Mouse (Mus musculus) testis, adult 2 months (tissue): Measurements from ENCODE around the gene Nectin1. TPM values are rescaled to one million over a fixed set of nuclear protein-coding genes. Genes with fewer than 3 reads are reported as not detected.

Experiments used
- H3K27ac ChIP-seq: fragments of 200-500 bp; 2 replicates; pipeline ENCODE4 v1.5.1; 2012; ENCODE audit warnings: low read depth, low read length; ENCODE audit not compliant: control insufficient read depth, insufficient read depth
- H3K27me3 ChIP-seq: fragments of 200-500 bp; 2 replicates; pipeline ENCODE4 v1.6.1; 2012; ENCODE audit warnings: mild to moderate bottlenecking, low read length, moderate library complexity; ENCODE audit not compliant: control insufficient read depth, insufficient read depth
- H3K36me3 ChIP-seq: fragments of 200-500 bp; 2 replicates; pipeline ENCODE4 v1.6.1; 2012; ENCODE audit warnings: mild to moderate bottlenecking, low read length; ENCODE audit not compliant: control insufficient read depth, insufficient read depth
- H3K4me1 ChIP-seq: fragments of 200-500 bp; 2 replicates; pipeline ENCODE4 v1.6.1; 2012; ENCODE audit warnings: low read length; ENCODE audit not compliant: control insufficient read depth, insufficient read depth
- H3K4me3 ChIP-seq: fragments of 200-500 bp; 2 replicates; pipeline ENCODE4 v1.5.1; 2012; ENCODE audit warnings: low read depth, mild to moderate bottlenecking, low read length, moderate library complexity, mixed read lengths; ENCODE audit not compliant: control insufficient read depth
- CTCF ChIP-seq: fragments of 200-500 bp; IDR thresholded peaks from 2 replicates; pipeline ENCODE4 v1.5.1; 2012; ENCODE audit warnings: low read depth, mild to moderate bottlenecking, inconsistent platforms, low read length, moderate library complexity; ENCODE audit not compliant: control insufficient read depth, insufficient read depth, insufficient replicate concordance
- POLR2A ChIP-seq: fragments of 200-500 bp; IDR thresholded peaks from 2 replicates; pipeline ENCODE4 v1.6.1; 2012; ENCODE audit warnings: low read depth, mild to moderate bottlenecking, inconsistent platforms, low read length, moderate library complexity; ENCODE audit not compliant: control insufficient read depth
- polyA plus RNA-seq: library from polyadenylated mRNA; depleted of rRNA; stranded (reverse); fragments of >200 nt; gene quantifications from 2 replicates; pipeline ENCODE4 v1.2.3, GENCODE M21; 2012

Nectin1 gene
- polyA plus RNA-seq, 1 experiment = 2.2 TPM

DNA sequence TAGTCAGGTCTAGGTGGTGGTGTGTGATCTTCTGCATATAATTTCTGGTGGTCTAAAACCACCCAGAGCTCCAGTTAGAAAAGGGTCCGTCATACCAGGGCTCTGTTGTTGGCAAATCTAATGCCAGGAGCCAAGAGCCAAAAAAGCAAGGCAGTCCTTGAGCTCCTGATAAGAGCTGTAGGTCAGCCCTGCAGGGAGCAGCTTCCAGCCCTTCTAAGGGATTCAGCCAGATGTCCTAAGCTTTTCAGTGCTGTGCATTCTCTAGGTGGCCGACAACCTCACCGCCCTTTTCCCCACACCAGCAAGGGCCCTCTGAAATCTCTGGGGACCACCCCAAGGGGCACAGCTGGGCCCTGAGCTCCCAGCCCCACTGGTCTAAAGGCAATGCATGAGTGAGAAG lies 52.2 kb downstream of the Nectin1 start:
- no peaks in the 10 kb centered on the region for H3K36me3 ChIP-seq

DNA sequence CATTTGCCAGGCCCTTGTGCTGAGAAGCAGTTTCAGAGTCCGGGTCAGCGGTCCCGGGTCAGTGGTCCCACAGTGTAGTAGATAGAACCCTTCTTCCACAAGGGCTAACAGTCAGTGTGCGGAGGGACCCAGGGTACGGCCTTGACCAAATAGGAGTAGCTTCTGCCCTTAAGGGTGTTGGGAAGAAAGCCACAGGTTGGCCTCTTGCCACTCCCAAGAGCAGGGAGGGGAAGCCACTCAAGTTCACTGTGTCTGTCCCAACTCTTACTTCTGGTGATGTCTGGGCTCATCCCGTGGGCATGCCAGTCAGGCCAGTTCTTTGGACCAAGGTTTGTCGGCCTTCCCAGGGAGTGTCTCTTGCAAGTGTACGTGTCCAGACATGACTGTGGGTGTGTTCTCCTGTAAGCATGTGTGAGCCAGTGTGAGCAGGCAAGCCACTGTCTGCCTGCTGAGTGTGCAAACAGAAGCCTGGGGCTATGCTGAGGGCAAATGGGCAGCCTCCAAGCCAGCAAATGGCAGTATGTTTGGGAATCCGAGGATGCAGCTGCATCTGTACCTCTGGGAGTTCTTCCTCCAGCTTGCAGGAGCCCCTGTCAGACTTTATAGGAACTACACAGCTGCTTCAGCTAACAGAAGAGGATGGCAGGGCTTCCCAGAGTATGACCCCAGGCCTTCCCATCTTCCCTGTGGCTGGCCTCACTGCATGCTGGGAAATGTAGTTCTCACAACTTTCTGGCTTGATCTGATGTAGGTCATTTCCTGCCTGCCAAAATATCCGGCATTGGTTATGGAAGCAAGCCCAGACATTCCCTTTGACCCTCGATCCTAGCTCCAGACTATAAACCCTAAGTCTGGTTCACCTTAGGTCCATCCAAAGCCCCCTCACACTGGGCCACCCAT lies 53.3 kb downstream of the Nectin1 start:
- H3K4me1 ChIP-seq = no peaks in the 10 kb centered on the region
- no peak overlapping the region for H3K4me3 ChIP-seq
- H3K27ac ChIP-seq = no peak overlapping the region
- TF ChIP-seq POLR2A (no peak), CTCF (no peak)
- H3K36me3 ChIP-seq = no peaks in the 10 kb centered on the region
- no peaks in the 10 kb centered on the region for H3K27me3 ChIP-seq

More for the DNA sequence above, 52.2 kb downstream of the Nectin1 start:
- TF ChIP-seq POLR2A (no peak), CTCF (no peak)
- H3K27me3 ChIP-seq = no peaks in the 10 kb centered on the region
- no peak overlapping the region for H3K27ac ChIP-seq
- no peak overlapping the region for H3K4me3 ChIP-seq
- no peaks in the 10 kb centered on the region for H3K4me1 ChIP-seq

- no peaks in the 10 kb centered on the region for H3K4me1 ChIP-seq
- no peaks in the 10 kb centered on the region for H3K27me3 ChIP-seq
- H3K27ac ChIP-seq = no peak overlapping the region
- H3K36me3 ChIP-seq = no peaks in the 10 kb centered on the region
- no peak for TF ChIP-seq CTCF
- TF ChIP-seq POLR2A = no peak
- no peak overlapping the region for H3K4me3 ChIP-seq
Measured at GRCm38 (mm10) chr9:43797746-43798145, 54.0 kb downstream of the Nectin1 start.

DNA sequence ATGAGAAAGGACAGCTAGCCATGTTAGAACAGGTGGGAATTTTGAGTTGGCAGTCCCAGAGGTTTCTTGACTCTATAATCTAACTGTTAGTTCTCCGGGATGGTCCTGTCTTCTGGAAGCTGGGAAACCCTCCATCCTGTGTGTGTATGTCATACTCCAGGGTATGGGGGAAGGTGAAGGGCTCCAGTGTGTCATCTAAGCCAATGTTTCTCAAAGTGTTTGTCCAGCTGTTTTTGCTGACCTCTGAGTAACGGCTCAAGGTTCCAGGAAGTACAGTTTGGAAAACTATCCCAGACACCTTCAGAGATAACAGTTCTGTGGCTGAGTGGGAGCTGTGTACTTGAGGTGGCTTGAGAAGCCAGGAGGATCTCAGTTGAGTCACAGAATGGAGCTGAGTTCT lies 56.7 kb downstream of the Nectin1 start:
- no peak for TF ChIP-seq POLR2A
- TF ChIP-seq CTCF = no peak
- no peaks in the 10 kb centered on the region for H3K27me3 ChIP-seq
- no peak overlapping the region for H3K4me3 ChIP-seq
- peaks cover 7% of the 10 kb centered on the region for H3K4me1 ChIP-seq
- no peak overlapping the region; the same call in 1 of the 2 replicates for H3K27ac ChIP-seq
- no peaks in the 10 kb centered on the region for H3K36me3 ChIP-seq

GRCm38 (mm10) chr9:43801911-43802310 lies 58.1 kb downstream of the Nectin1 start:
- TF ChIP-seq CTCF (peak; percentile 72; the same call in 1 of the 2 replicates), POLR2A (no peak)
- H3K27ac ChIP-seq = no peak overlapping the region
- H3K36me3 ChIP-seq = no peaks in the 10 kb centered on the region
- peaks cover 7% of the 10 kb centered on the region for H3K4me1 ChIP-seq
- H3K4me3 ChIP-seq = no peak overlapping the region
- H3K27me3 ChIP-seq = no peaks in the 10 kb centered on the region

- H3K4me3 ChIP-seq = no peak overlapping the region
- TF ChIP-seq POLR2A (no peak), CTCF (no peak)
- H3K27ac ChIP-seq = no peak overlapping the region
Measured at GRCm38 (mm10) chr9:43807565-43807964, 63.8 kb downstream of the Nectin1 start.

GRCm38 (mm10) chr9:43808099-43808498 lies 64.3 kb downstream of the Nectin1 start:
- H3K27ac ChIP-seq = no peak overlapping the region
- peaks cover 6% of the 10 kb centered on the region for H3K4me1 ChIP-seq
- no peak overlapping the region for H3K4me3 ChIP-seq
- H3K27me3 ChIP-seq = no peaks in the 10 kb centered on the region
- TF ChIP-seq POLR2A (no peak), CTCF (no peak)
- no peaks in the 10 kb centered on the region for H3K36me3 ChIP-seq

More at GRCm38 (mm10) chr9:43807565-43807964, 63.8 kb downstream of the Nectin1 start:
- no peaks in the 10 kb centered on the region for H3K27me3 ChIP-seq
- peaks cover 7% of the 10 kb centered on the region for H3K4me1 ChIP-seq
- no peaks in the 10 kb centered on the region for H3K36me3 ChIP-seq
